Mouse (Mus musculus) embryonic facial prominence, embryonic 12.5 days (tissue): ENCODE results near the gene Fam69b. TPM values are rescaled to one million over a fixed set of nuclear protein-coding genes. Genes with fewer than 3 reads are reported as not detected.
A peak's percentile ranks its signal among the peaks of the same experiment; 100 is the strongest.

Source experiments
- ATAC-seq: fragments of 200-750 bp; cut with Nextera tagmentation; 2 replicates; pipeline ENCODE4 v1.8.0; 2017; ENCODE audit not compliant: insufficient number of reproducible peaks, insufficient read depth, low FRiP score, low TSS enrichment
- H3K27ac ChIP-seq: fragments of 300-500 bp; sonication (generic); 2 replicates; pipeline ENCODE4 v1.5.1; 2016; ENCODE audit warnings: mild to moderate bottlenecking
- H3K27me3 ChIP-seq: fragments of 300-500 bp; sonication (generic); 2 replicates; pipeline ENCODE4 v1.6.1; 2016; ENCODE audit warnings: mild to moderate bottlenecking, moderate library complexity
- H3K36me3 ChIP-seq: fragments of 300-500 bp; sonication (generic); 2 replicates; pipeline ENCODE4 v1.6.1; 2016; ENCODE audit warnings: mild to moderate bottlenecking
- H3K4me1 ChIP-seq: fragments of 300-500 bp; sonication (generic); 2 replicates; pipeline ENCODE4 v1.6.1; 2016
- H3K4me2 ChIP-seq: fragments of 300-500 bp; sonication (generic); replicated peaks from 2 replicates; pipeline ENCODE4 v1.6.1; 2016; ENCODE audit warnings: mild to moderate bottlenecking, moderate library complexity
- H3K4me3 ChIP-seq: fragments of 300-500 bp; sonication (generic); 2 replicates; pipeline ENCODE4 v1.5.1; 2016; ENCODE audit warnings: mild to moderate bottlenecking
- H3K9ac ChIP-seq: fragments of 300-500 bp; sonication (generic); 2 replicates; pipeline ENCODE4 v1.6.1; 2016; ENCODE audit warnings: mild to moderate bottlenecking, moderate library complexity
- H3K9me3 ChIP-seq: fragments of 300-500 bp; sonication (generic); 2 replicates; pipeline ENCODE4 v1.6.1; 2016; ENCODE audit warnings: mild to moderate bottlenecking, moderate library complexity
- WGBS: fragments of 180-500 bp; shearing (Covaris S2); methylation state at CpG from one replicate; pipeline ENCODE4 v1.1.7; 2016; 5-methylcytosine and 5-hydroxymethylcytosine counted together
- polyA plus RNA-seq: library from polyadenylated mRNA; unstranded; fragments of >200 nt; fragmentation: Nextera tagmentation; extraction: Ambion mirVana; gene quantifications from 2 replicates; pipeline ENCODE4 v1.2.1, GENCODE M21; 2016

The Fam69b gene
- polyA plus RNA-seq, 1 experiment from 2014 or later = 66.0 TPM

DNA sequence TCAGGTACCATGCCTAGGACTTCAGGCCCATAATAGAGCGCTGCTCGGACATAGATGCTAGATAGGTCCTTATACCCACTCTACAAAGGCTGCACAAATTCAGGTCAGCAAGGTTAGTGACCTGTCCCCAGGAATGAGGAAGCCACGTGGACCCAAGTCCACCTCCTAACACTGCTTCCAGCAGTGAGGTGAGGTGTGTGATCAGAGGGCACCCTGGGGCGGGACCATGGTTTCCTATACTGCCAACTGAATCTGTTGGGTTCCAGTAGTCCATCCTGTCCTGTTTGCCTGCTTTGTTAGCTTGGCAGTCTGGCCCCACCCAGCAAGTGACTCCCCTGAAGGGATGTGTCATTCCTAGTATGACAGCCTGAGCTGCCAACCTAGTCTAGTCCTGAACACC is 28.3 kb upstream of the Fam69b start:
- Histone ChIP-seq H3K4me3 (no peak overlapping the region), H3K36me3 (no peaks in the 10 kb centered on the region), H3K27me3 (no peaks in the 10 kb centered on the region), H3K4me1 (peaks cover 7% of the 10 kb centered on the region; the same call in 1 of the 2 replicates), H3K4me2 (no peak overlapping the region), H3K9ac (no peak overlapping the region), H3K27ac (no peak overlapping the region), H3K9me3 (no peaks in the 10 kb centered on the region)
- 86% methylated on average over 4 of the region's 4 CpGs for WGBS
- no peak for ATAC-seq

- no peak for ATAC-seq
- H3K27me3 ChIP-seq = peaks cover 3% of the 10 kb centered on the region; the same call in 1 of the 2 replicates
- H3K4me2 ChIP-seq = no peak overlapping the region
- 75% methylated on average over 2 of the region's 2 CpGs for WGBS
- H3K27ac ChIP-seq = no peak overlapping the region
- no peak overlapping the region for H3K9ac ChIP-seq
- peaks cover 7% of the 10 kb centered on the region; the same call in 1 of the 2 replicates for H3K4me1 ChIP-seq
- no peaks in the 10 kb centered on the region for H3K9me3 ChIP-seq
- no peak overlapping the region for H3K4me3 ChIP-seq
- H3K36me3 ChIP-seq = no peaks in the 10 kb centered on the region
These were observed 27.6 kb upstream of the Fam69b start for GRCm38 (mm10) chr2:26600664-26601063.

DNA sequence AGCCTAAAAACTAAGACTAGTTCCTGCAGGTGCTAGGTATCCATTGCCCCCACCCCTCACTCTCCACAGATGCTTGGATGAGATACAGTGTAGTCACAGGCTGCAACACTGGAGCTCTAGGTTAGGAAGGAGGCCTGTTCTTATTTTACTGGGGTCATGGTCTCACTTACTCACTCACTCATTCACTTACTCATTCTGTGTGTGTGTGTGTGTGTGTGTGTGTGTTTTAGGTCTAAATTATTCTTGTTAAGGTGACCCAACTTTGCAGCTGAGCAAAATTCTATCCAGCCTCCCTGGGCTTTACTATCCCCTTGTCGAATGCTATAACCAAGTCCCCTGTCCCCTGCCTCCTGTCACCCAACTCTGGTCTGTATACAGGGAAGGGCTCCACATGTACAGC is 26.7 kb upstream of the Fam69b start:
- Histone ChIP-seq H3K4me3 (no peak overlapping the region), H3K9me3 (no peaks in the 10 kb centered on the region), H3K4me2 (no peak overlapping the region), H3K27ac (no peak overlapping the region), H3K9ac (no peak overlapping the region), H3K36me3 (no peaks in the 10 kb centered on the region), H3K4me1 (peaks cover 8% of the 10 kb centered on the region; the same call in 1 of the 2 replicates), H3K27me3 (peaks cover 3% of the 10 kb centered on the region; the same call in 1 of the 2 replicates)
- no peak for ATAC-seq
- 96% methylated on average over 1 of the region's 1 CpGs for WGBS

- Histone ChIP-seq H3K27ac (no peak overlapping the region), H3K9ac (no peak overlapping the region), H3K4me3 (peak overlapping the region; percentile 62; the same call in 1 of the 2 replicates), H3K9me3 (no peaks in the 10 kb centered on the region), H3K27me3 (peaks cover 3% of the 10 kb centered on the region; the same call in 1 of the 2 replicates), H3K36me3 (no peaks in the 10 kb centered on the region), H3K4me2 (peak overlapping the region; percentile 87), H3K4me1 (peaks cover 16% of the 10 kb centered on the region)
- no peak for ATAC-seq
- 89% methylated on average over 5 of the region's 5 CpGs for WGBS
These were observed 25.6 kb upstream of the Fam69b start for GRCm38 (mm10) chr2:26602631-26603030.

DNA sequence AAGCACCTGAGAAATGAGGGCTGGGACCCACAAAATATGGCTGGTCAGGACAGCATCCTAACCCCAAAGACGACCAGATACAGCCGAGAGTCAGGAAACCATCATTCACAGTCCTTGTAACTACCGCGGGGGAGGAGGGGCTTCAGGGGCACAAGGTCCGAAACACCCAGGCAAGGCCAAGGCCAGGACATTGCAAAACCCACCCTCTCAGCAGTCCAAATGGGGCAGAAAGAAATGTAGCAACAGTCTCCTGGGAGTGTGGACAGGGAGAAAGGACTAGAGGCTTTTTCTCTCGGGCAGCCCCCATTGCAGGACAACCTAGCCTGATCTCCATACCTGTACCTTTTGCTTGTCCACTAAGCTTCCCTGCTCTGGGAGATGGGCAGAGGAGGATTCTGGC is 25.1 kb upstream of the Fam69b start:
- no peak for ATAC-seq
- H3K27me3 ChIP-seq = peaks cover 3% of the 10 kb centered on the region; the same call in 1 of the 2 replicates
- no peak overlapping the region for H3K27ac ChIP-seq
- H3K4me1 ChIP-seq = peaks cover 16% of the 10 kb centered on the region
- peak overlapping the region; percentile 87 for H3K4me2 ChIP-seq
- H3K36me3 ChIP-seq = no peaks in the 10 kb centered on the region
- WGBS = 21% methylated on average over 6 of the region's 6 CpGs
- H3K4me3 ChIP-seq = peak overlapping the region; percentile 62
- no peaks in the 10 kb centered on the region for H3K9me3 ChIP-seq
- H3K9ac ChIP-seq = peak overlapping the region; percentile 74

DNA sequence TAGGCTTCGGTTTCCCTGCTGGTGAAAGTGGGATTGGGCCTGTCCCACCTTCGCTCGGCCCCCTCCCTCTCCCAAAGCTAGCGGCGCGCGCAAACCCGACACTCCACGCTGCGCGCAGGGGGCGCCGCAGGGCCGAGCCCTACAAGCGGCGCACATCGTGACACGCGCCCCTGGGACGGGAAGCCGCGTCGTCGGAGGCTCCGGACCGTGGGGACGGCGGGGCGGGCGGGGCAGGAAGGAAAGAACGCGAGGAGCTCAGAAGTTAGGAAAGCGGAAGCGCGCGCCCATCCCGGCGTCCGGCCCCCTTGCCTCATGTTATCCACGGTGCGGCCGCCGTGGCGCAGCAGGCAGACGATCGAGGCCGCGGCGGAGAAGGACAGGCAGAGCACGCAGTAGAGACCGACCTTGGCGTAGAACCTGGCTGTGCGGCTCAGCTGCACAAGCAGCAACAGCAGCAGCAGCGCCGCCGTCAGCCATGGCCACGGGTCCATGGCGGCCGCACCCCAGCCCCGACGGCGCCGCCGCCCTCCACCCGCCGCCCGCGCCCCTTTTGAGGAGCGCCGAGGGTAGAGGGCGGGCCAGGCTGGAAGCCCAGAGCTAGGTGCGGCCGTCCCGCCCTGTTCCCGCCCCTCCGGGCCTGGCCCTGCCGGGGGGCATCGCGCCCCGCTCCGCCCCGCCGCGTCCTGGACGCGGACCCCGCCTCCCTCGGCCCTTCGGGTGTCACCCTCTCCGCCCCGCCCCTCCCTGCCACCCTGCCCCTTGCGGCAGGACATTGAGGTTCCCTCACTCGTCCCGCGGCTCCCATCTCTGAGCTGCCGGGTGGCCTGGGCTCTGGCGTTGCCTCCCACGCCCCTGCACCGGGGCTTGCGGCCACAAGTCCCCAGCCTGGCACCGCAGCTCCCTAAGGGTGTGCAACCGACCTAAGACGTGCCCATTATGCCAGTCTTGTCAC is 24.3 kb upstream of the Fam69b start, which contains the start of gene Agpat2:
Agpat2 (minus strand) TSS at position 698 of the 952 bp plus-strand sequence.
- Histone ChIP-seq H3K9me3 (no peaks in the 10 kb centered on the region), H3K27me3 (peaks cover 3% of the 10 kb centered on the region; the same call in 1 of the 2 replicates), H3K4me1 (peaks cover 16% of the 10 kb centered on the region), H3K27ac (peak within 1 kb of the TSS; percentile 31), H3K9ac (peak within 1 kb of the TSS; percentile 74), H3K4me3 (peak within 1 kb of the TSS; percentile 62), H3K4me2 (peak within 1 kb of the TSS; percentile 87), H3K36me3 (no peaks in the 10 kb centered on the region)
- peak; percentile 74 for ATAC-seq
- 1% methylated on average over 83 of the region's 103 CpGs for WGBS

- H3K4me2 ChIP-seq = no peak overlapping the region
- H3K36me3 ChIP-seq = no peaks in the 10 kb centered on the region
- no peak overlapping the region for H3K27ac ChIP-seq
- H3K4me1 ChIP-seq = peaks cover 16% of the 10 kb centered on the region
- WGBS = 78% methylated on average over 8 of the region's 8 CpGs
- no peak overlapping the region for H3K4me3 ChIP-seq
- no peaks in the 10 kb centered on the region for H3K9me3 ChIP-seq
- no peak for ATAC-seq
- peaks cover 3% of the 10 kb centered on the region; the same call in 1 of the 2 replicates for H3K27me3 ChIP-seq
- H3K9ac ChIP-seq = no peak overlapping the region
These were observed 22.9 kb upstream of the Fam69b start for GRCm38 (mm10) chr2:26605331-26605730.

- H3K9me3 ChIP-seq = no peaks in the 10 kb centered on the region
- no peak overlapping the region for H3K9ac ChIP-seq
- peaks cover 16% of the 10 kb centered on the region for H3K4me1 ChIP-seq
- WGBS = 78% methylated on average over 3 of the region's 3 CpGs
- H3K4me2 ChIP-seq = no peak overlapping the region
- no peaks in the 10 kb centered on the region for H3K36me3 ChIP-seq
- peak overlapping the region; percentile 30; the same call in 1 of the 2 replicates for H3K27ac ChIP-seq
- no peak for ATAC-seq
- H3K27me3 ChIP-seq = peaks cover 3% of the 10 kb centered on the region; the same call in 1 of the 2 replicates
- no peak overlapping the region for H3K4me3 ChIP-seq
These were observed 21.7 kb upstream of the Fam69b start for GRCm38 (mm10) chr2:26606579-26606978.

GRCm38 (mm10) chr2:26607056-26607910 is 21.0 kb upstream of the Fam69b start:
- ATAC-seq = no peak
- Histone ChIP-seq H3K9ac (0 out of 2 replicates have a peak overlapping the region, but pooled peaks have one; percentile 5), H3K27me3 (peaks cover 3% of the 10 kb centered on the region; the same call in 1 of the 2 replicates), H3K27ac (peak overlapping the region; percentile 30; the same call in 1 of the 2 replicates), H3K36me3 (no peaks in the 10 kb centered on the region), H3K9me3 (no peaks in the 10 kb centered on the region), H3K4me2 (no peak overlapping the region), H3K4me3 (no peak overlapping the region), H3K4me1 (peaks cover 16% of the 10 kb centered on the region)
- WGBS = 45% methylated on average over 6 of the region's 6 CpGs

DNA sequence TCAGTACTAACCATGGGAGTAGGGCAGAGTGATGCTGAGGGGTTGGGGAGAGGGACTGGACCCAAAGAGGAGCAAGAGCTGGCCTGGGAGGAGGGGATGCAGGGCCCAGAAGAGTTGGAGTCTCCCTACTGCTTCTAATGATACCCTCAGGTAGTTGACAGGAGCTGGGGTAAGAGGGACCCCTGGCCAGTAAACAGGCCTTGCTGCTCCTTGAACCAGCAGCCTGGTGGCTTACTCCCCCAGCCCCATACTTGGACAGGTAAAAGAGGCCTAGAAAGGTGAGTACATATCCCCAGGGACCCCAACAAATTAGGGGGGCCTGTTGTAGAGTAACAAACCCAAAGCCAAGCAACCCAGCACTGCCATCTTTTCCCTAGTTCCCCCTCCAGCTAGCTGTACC is 19.5 kb upstream of the Fam69b start:
- Histone ChIP-seq H3K4me3 (no peak overlapping the region), H3K4me2 (no peak overlapping the region)

GRCm38 (mm10) chr2:26609261-26609661 is 19.0 kb upstream of the Fam69b start:
- Histone ChIP-seq H3K4me3 (no peak overlapping the region), H3K27ac (no peak overlapping the region), H3K36me3 (no peaks in the 10 kb centered on the region), H3K27me3 (peaks cover 3% of the 10 kb centered on the region; the same call in 1 of the 2 replicates), H3K9me3 (no peaks in the 10 kb centered on the region), H3K4me1 (peaks cover 8% of the 10 kb centered on the region), H3K9ac (no peak overlapping the region), H3K4me2 (no peak overlapping the region)
- no peak for ATAC-seq

More for the DNA sequence above, 19.5 kb upstream of the Fam69b start:
- Histone ChIP-seq H3K27me3 (peaks cover 3% of the 10 kb centered on the region; the same call in 1 of the 2 replicates), H3K4me1 (peaks cover 8% of the 10 kb centered on the region), H3K9me3 (no peaks in the 10 kb centered on the region), H3K9ac (no peak overlapping the region), H3K27ac (no peak overlapping the region), H3K36me3 (no peaks in the 10 kb centered on the region)
- ATAC-seq = no peak
